Mouse (Mus musculus) G1E (cell line): ENCODE measurements at regions not wholly inside any gene's neighbourhood (a gene's known extent, or its start where the extent isn't known, plus 50 kb on each side); places are given as distances from the start of the nearest gene placed in this dataset.

Source experiments
- CTCF ChIP-seq: IDR thresholded peaks from 2 replicates; pipeline ENCODE4 v1.5.1; 2012; ENCODE audit warnings: low read depth, low read length, inconsistent platforms, mixed read lengths
- GATA1 ChIP-seq: IDR thresholded peaks from 2 replicates; pipeline ENCODE4 v1.6.1; 2012; ENCODE audit warnings: borderline replicate concordance, low read length, inconsistent platforms, mixed read lengths
- POLR2AphosphoS5 ChIP-seq: IDR thresholded peaks from 2 replicates; pipeline ENCODE4 v1.6.1; 2012; ENCODE audit warnings: low read depth, low read length, inconsistent platforms; ENCODE audit not compliant: insufficient replicate concordance

GRCm38 (mm10) chr4:64432097-64432496 lies 385.3 kb upstream of the Tnc start:
- no peak for TF ChIP-seq CTCF
- no peak for TF ChIP-seq GATA1
- no peak for TF ChIP-seq POLR2AphosphoS5
